Mouse (Mus musculus) lung, embryonic 14.5 days (tissue): ENCODE measurements around the gene Zswim3. TPM values are rescaled to one million over a fixed set of nuclear protein-coding genes. Genes with fewer than 3 reads are reported as not detected.

Source experiments
- ATAC-seq: fragments of 200-750 bp; cut with Nextera tagmentation; 2 replicates; pipeline ENCODE4 v1.8.0; 2017; ENCODE audit warnings: mild to moderate bottlenecking, moderate TSS enrichment, moderate library complexity; ENCODE audit not compliant: insufficient read depth
- DNase-seq: peaks from one replicate; pipeline ENCODE4 v3.0.0-alpha.2; 2015
- H3K27ac ChIP-seq: fragments of 300-500 bp; sonication (generic); 2 replicates; pipeline ENCODE4 v1.5.1; 2014; ENCODE audit warnings: low read depth, mild to moderate bottlenecking, moderate library complexity
- H3K27me3 ChIP-seq: fragments of 300-500 bp; sonication (generic); 2 replicates; pipeline ENCODE4 v1.6.1; 2014; ENCODE audit warnings: low read length, control low read depth; ENCODE audit not compliant: insufficient read depth
- H3K36me3 ChIP-seq: fragments of 300-500 bp; sonication (generic); 2 replicates; pipeline ENCODE4 v1.6.1; 2014; ENCODE audit warnings: control low read depth; ENCODE audit not compliant: insufficient read depth
- H3K4me1 ChIP-seq: fragments of 300-500 bp; sonication (generic); 2 replicates; pipeline ENCODE4 v1.6.1; 2014; ENCODE audit warnings: antibody characterized with exemption, control low read depth; ENCODE audit not compliant: insufficient read depth
- H3K4me2 ChIP-seq: fragments of 300-500 bp; sonication (generic); 2 replicates; pipeline ENCODE4 v1.6.1; 2014; ENCODE audit warnings: mild to moderate bottlenecking
- H3K4me3 ChIP-seq: fragments of 300-500 bp; sonication (generic); 2 replicates; pipeline ENCODE4 v1.5.1; 2014; ENCODE audit warnings: low read depth, low read length
- H3K9ac ChIP-seq: fragments of 300-500 bp; sonication (generic); 2 replicates; pipeline ENCODE4 v1.6.1; 2014
- H3K9me3 ChIP-seq: fragments of 300-500 bp; sonication (generic); 2 replicates; pipeline ENCODE4 v1.6.1; 2016; ENCODE audit warnings: low read depth, low read length, control low read depth
- CTCF ChIP-seq: IDR thresholded peaks from 2 replicates; pipeline ENCODE4 v1.5.1; 2016; ENCODE audit warnings: antibody characterized with exemption, low read depth
- WGBS: fragments of 180-500 bp; shearing (Covaris S2); extraction: QIAGEN DNeasy Blood & Tissue Kit; methylation state at CpG from one replicate; pipeline ENCODE4 v1.1.7; 2014; 5-methylcytosine and 5-hydroxymethylcytosine counted together
- polyA plus RNA-seq: library from polyadenylated mRNA; unstranded; fragments of >200 nt; fragmentation: Nextera tagmentation; extraction: Ambion mirVana; gene quantifications from 2 replicates; pipeline ENCODE4 v1.2.1, GENCODE M21; 2014

Zswim3 gene
- polyA plus RNA-seq: 6.7 and 7.0 TPM in 2 replicates

DNA sequence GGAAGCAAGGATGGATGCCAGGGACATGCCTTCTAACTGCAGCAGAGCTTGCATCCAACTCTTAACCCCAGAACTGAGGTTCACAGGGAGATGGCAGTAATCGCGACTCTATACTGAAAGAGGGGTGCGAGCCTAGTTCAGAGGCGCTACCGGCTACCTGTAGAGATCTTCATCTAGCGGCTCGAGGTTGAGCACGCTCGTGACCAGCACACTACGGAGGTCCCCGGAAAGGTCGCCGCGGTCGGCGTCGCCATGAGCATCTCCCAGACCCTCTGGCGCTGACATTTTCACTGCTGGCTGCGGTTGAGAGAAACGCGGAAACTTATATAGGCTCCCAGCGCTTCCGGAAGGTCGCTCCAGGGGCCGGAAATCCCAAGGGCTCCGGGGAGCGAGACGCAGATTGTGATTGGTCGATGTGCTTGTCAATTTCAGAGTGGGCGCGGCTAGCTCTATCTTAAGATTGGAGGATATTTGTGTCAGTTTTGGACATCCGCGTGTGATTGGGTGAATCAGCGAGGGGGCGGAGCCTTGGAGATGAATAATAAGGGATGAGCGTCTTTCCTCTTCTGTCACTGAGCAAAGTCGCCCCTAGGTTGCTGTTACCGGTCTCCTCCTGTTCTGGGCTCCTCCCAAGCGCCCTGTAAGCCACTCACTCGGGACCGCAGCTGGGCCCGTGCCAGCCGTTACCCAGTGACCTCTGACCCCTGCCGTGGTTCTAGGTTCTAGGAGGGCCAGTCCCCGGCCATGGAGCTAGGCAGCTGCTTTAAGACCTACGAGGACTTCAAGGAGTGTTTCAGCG lies at the start of gene Zswim3, which contains the start of gene Acot8:
Gene Zswim3 (plus strand): TSS at position 566 of the 799 bp plus-strand sequence.
Gene Acot8 (minus strand): TSS at position 350 of the 799 bp plus-strand sequence.
- H3K4me3 ChIP-seq: peak within 1 kb of the TSS; percentile 81
- H3K9ac ChIP-seq: peak within 1 kb of the TSS; percentile 81
- H3K27me3 ChIP-seq: no peaks in the 10 kb centered on the region
- peak; percentile 97 for ATAC-seq
- WGBS: under 1% methylated on average over 47 of the region's 47 CpGs
- H3K27ac ChIP-seq: peak within 1 kb of the TSS; percentile 82
- H3K36me3 ChIP-seq: peaks cover 15% of the 10 kb centered on the region; the same call in 1 of the 2 replicates
- TF ChIP-seq CTCF: no peak
- no peaks in the 10 kb centered on the region for H3K9me3 ChIP-seq
- peak; percentile 100 for DNase-seq
- peaks cover 5% of the 10 kb centered on the region for H3K4me1 ChIP-seq
- peak within 1 kb of the TSS; percentile 88 for H3K4me2 ChIP-seq

- no peaks in the 10 kb centered on the region for H3K9me3 ChIP-seq
- H3K27ac ChIP-seq: no peak overlapping the region; the same call in 1 of the 2 replicates
- ATAC-seq (no peak), DNase-seq (no peak)
- no peak for TF ChIP-seq CTCF
- no peak overlapping the region for H3K4me3 ChIP-seq
- WGBS: 86% methylated on average over 11 of the region's 11 CpGs
- no peaks in the 10 kb centered on the region for H3K27me3 ChIP-seq
- H3K4me2 ChIP-seq: no peak overlapping the region
- peaks cover 96% of the 10 kb centered on the region for H3K36me3 ChIP-seq
- H3K9ac ChIP-seq: no peak overlapping the region
- H3K4me1 ChIP-seq: no peaks in the 10 kb centered on the region
Measured at GRCm38 (mm10) chr2:164757841-164758240, 47.1 kb upstream of the Zswim3 start.

DNA sequence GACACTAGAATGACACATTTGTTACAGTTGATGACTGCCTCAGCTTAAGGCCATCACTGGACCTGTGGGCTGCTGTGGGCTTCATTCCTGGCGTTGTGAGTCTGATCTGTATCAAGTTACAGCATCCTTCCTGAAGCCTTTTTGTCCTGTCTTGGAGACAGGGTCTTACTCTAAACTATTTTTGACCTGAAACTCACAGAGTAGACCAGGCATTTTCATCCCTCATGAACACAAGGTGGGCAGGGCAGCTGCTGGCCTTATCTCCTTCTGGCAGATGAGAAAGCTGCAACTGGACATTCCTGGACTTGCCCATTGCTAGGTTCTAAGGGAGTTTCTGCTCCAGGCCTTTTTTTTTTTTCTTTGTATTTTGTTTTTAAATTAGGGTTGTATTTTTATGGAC lies 46.2 kb upstream of the Zswim3 start:
- no peak overlapping the region for H3K4me2 ChIP-seq
- no peaks in the 10 kb centered on the region for H3K27me3 ChIP-seq
- WGBS: 59% methylated on average over 1 of the region's 1 CpGs
- H3K4me1 ChIP-seq: no peaks in the 10 kb centered on the region
- no peak overlapping the region for H3K9ac ChIP-seq
- DNase-seq (no peak), ATAC-seq (no peak)
- H3K36me3 ChIP-seq: peaks cover 96% of the 10 kb centered on the region
- no peak overlapping the region for H3K4me3 ChIP-seq
- no peaks in the 10 kb centered on the region for H3K9me3 ChIP-seq
- H3K27ac ChIP-seq: no peak overlapping the region
- no peak for TF ChIP-seq CTCF

GRCm38 (mm10) chr2:164760059-164760833 lies 44.7 kb upstream of the Zswim3 start:
- DNase-seq: peak; percentile 36
- 79% methylated on average over 4 of the region's 4 CpGs for WGBS
- no peak for ATAC-seq

DNA sequence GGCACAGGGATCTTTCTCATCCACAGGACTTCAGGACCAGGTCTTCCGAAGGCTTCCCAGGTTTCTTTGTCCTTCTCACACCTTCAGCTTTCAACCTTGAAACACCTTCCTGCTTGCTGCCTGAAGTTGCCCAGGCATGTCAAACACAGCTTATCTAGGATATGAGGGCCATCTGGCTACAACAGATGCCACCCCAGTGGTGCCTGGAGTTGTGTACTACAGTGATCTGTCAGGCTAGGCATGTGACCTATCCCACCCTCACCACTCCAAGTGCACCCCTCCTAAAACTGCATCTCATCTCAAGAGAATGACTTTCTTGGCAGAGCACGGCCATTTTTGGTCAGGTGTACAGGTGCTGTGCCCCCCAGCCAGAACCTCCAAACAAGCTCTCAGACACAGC lies 43.4 kb upstream of the Zswim3 start:
- DNase-seq (no peak), ATAC-seq (no peak)
- H3K9ac ChIP-seq: no peak overlapping the region
- H3K36me3 ChIP-seq: peaks cover 88% of the 10 kb centered on the region
- no peak overlapping the region for H3K27ac ChIP-seq
- H3K4me1 ChIP-seq: no peaks in the 10 kb centered on the region
- no peaks in the 10 kb centered on the region for H3K9me3 ChIP-seq
- H3K4me2 ChIP-seq: no peak overlapping the region
- no peaks in the 10 kb centered on the region for H3K27me3 ChIP-seq
- no peak overlapping the region for H3K4me3 ChIP-seq
- no peak for TF ChIP-seq CTCF
- 80% methylated on average over 2 of the region's 2 CpGs for WGBS

More at GRCm38 (mm10) chr2:164760059-164760833, 44.7 kb upstream of the Zswim3 start:
- Histone ChIP-seq H3K4me1 (no peaks in the 10 kb centered on the region), H3K9me3 (no peaks in the 10 kb centered on the region), H3K27ac (peak overlapping the region; percentile 31), H3K4me3 (no peak overlapping the region), H3K9ac (no peak overlapping the region), H3K27me3 (no peaks in the 10 kb centered on the region), H3K36me3 (peaks cover 88% of the 10 kb centered on the region), H3K4me2 (no peak overlapping the region; the same call in 1 of the 2 replicates)
- no peak for TF ChIP-seq CTCF

DNA sequence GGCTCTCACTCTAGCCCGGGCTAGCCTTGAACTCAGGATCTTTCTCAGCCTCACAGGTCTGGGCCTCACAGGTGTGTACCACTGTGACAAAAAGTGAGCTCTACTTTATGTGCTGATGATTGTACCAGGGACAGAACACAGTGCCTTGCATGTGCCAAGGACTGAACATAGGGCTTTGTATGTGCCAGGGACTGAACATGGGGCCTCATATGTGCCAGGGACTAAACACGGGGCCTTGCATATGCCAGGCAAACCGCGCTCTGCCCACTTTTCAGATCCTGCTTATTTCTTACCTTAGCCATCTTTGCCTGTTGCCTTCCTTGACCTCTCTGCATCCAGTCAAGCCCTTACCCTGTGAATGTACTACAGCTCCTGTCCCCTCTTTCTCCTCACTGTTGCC lies 42.9 kb upstream of the Zswim3 start:
- WGBS: 95% methylated on average over 4 of the region's 4 CpGs
- Histone ChIP-seq H3K4me3 (no peak overlapping the region), H3K9me3 (no peaks in the 10 kb centered on the region), H3K27me3 (no peaks in the 10 kb centered on the region), H3K4me1 (no peaks in the 10 kb centered on the region), H3K27ac (no peak overlapping the region), H3K9ac (no peak overlapping the region), H3K36me3 (peaks cover 88% of the 10 kb centered on the region), H3K4me2 (no peak overlapping the region)
- TF ChIP-seq CTCF: no peak
- no peak for DNase-seq
- no peak for ATAC-seq

DNA sequence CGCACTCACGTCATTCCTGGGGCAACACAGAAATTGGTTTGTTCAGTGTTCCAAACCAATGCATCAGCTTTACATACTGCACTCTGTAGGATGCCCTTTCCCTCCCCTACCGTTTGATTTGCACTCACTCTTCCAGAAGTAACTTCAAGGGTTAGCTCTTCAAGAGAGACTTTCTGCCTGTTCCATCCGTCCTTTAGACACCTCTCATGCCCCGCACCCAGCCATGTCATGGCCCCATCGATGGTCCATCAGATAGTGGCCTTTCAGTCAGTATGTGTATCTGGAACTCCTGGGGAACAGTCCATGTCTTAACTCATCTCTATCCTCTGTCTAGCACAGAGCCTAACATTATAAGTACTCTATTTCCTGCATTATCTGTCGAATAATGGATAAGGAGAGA lies 42.3 kb upstream of the Zswim3 start:
- ATAC-seq: no peak

More for the DNA sequence above, 42.3 kb upstream of the Zswim3 start:
- TF ChIP-seq CTCF: no peak
- Histone ChIP-seq H3K4me2 (no peak overlapping the region), H3K27ac (no peak overlapping the region), H3K4me3 (no peak overlapping the region), H3K36me3 (peaks cover 88% of the 10 kb centered on the region), H3K9ac (no peak overlapping the region), H3K27me3 (no peaks in the 10 kb centered on the region), H3K4me1 (no peaks in the 10 kb centered on the region), H3K9me3 (no peaks in the 10 kb centered on the region)
- 81% methylated on average over 7 of the region's 7 CpGs for WGBS
- DNase-seq: no peak
